Mouse (Mus musculus) spleen, adult 2 months (tissue): ENCODE data around the gene Trabd2b.

Experiments used
- CTCF ChIP-seq: fragments of 200-500 bp; IDR thresholded peaks from 2 replicates; pipeline ENCODE4 v1.5.1; 2011; ENCODE audit warnings: mild to moderate bottlenecking, inconsistent platforms; ENCODE audit not compliant: insufficient read depth, insufficient read length, insufficient replicate concordance; ENCODE audit errors: extremely low read depth
- POLR2A ChIP-seq: fragments of 200-500 bp; IDR thresholded peaks from 2 replicates; pipeline ENCODE4 v1.6.1; 2011; ENCODE audit warnings: low read depth, low read length, inconsistent platforms

DNA sequence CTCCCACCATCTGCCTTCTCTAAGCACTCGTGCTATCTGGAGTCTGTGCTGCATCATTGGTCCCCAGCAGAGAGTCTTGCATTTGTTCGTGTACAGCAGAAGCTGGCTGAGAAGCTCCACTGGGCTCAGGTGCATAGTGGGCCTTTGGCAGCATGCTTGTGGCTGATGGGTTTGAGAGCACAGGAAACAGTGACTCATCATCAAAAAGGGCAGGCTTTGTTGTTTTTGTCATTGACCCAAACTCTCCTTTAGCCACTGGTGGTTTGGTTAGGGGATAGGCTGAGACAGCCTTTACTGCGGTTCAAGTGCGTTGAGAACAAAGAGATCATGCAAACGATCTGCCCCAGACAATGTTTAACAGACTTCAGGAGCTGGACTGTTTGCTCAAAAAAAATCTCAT, 19.3 kb downstream of the Trabd2b start:
- TF ChIP-seq POLR2A = no peak
- TF ChIP-seq CTCF = no peak
